Mouse (Mus musculus) central nervous system, embryonic 11.5 days (tissue): ENCODE data around the gene Ppp1cb. TPM values are rescaled to one million over a fixed set of nuclear protein-coding genes. Genes with fewer than 3 reads are reported as not detected.

Experiments
- polyA plus RNA-seq: library from polyadenylated mRNA; depleted of rRNA; stranded (reverse); fragments of >200 nt; gene quantifications from 2 replicates; pipeline ENCODE4 v1.2.3, GENCODE M21; 2012; rRNA removed

The Ppp1cb gene
- 201 and 203 TPM in 2 replicates for polyA plus RNA-seq

DNA sequence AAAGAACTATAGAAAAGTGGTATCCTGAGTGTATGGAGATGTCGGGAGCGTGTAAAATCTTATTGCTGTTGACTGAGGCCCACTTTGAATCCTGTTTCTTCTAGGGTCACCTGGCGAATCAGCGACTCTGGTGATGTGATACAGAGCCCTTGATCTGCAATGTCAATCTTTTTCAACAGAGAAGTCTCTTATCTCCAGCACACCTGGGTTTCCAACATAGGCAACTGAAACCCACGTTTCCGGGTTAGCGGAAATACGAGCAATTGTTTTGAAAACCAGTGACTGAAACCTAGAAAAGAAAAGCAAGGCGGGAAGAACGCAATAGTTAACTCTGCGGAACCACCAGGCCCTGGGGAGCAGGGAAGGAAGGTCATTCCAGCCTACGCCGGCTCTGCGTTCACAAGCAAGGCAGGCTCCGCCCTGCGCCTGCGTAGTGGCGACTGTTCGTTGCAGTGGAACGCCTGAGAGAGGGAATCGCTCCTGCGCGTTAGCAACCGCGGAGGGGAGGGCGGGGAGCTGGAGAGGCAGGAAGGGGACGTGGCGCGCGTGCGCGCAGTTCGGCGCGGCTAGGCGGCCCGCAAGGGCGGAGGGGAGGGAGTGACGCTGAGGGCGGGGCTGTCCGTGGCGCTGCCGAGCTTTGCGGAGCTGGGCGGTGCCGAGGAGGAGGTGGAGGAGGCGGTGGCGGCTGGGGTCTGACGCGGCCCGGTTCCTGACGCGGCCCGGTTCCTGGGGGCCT is at the start of gene Ppp1cb:
TSS of gene Ppp1cb (plus strand) at position 436 of the 736 bp plus-strand sequence.

Other genes with a start within 250 kb of the Ppp1cb start
- gene Plb1, start 226.1 kb upstream of the Ppp1cb start, polyA plus RNA-seq: 0.06 and 0.11 TPM in 2 replicates
- 11.6 and 14.9 TPM in 2 replicates for gene Yes1, start 152.3 kb downstream of the Ppp1cb start, polyA plus RNA-seq